Mouse (Mus musculus) bone marrow, adult 2 months (tissue): ENCODE measurements at regions not wholly inside any gene's neighbourhood (a gene's known extent, or its start where the extent isn't known, plus 50 kb on each side); places are given as distances from the start of the nearest gene placed in this dataset.

Experiments used
- H3K27ac ChIP-seq: fragments of 200-500 bp; 2 replicates; pipeline ENCODE4 v1.5.1; 2012; ENCODE audit warnings: low read depth, mild to moderate bottlenecking, control low read depth, inconsistent platforms, low read length; ENCODE audit not compliant: control insufficient read depth, poor library complexity, insufficient read depth
- H3K4me1 ChIP-seq: fragments of 200-500 bp; 2 replicates; pipeline ENCODE4 v1.6.1; 2011; ENCODE audit warnings: low read length; ENCODE audit not compliant: control insufficient read depth, insufficient read depth
- H3K4me3 ChIP-seq: fragments of 200-500 bp; replicated peaks from 2 replicates; pipeline ENCODE3; 2011; ENCODE audit warnings: mild to moderate bottlenecking, low read depth, low read length, control low read depth; ENCODE audit not compliant: control insufficient read depth
- CTCF ChIP-seq: fragments of 200-500 bp; IDR thresholded peaks from 2 replicates; pipeline ENCODE4 v1.5.1; 2011; ENCODE audit warnings: low read length, control low read depth; ENCODE audit not compliant: control insufficient read depth, insufficient read depth
- POLR2A ChIP-seq: fragments of 200-500 bp; IDR thresholded peaks from 2 replicates; pipeline ENCODE4 v1.6.1; 2011; ENCODE audit warnings: low read depth, mild to moderate bottlenecking, control low read depth, low read length, borderline replicate concordance; ENCODE audit not compliant: control insufficient read depth
- WGBS: fragments of 180-500 bp; shearing (Covaris S2); methylation state at CpG from one replicate; pipeline ENCODE4 v1.1.7; 2018; 5-methylcytosine and 5-hydroxymethylcytosine counted together

- WGBS: 70% methylated on average over 2 of the region's 2 CpGs
- no peaks in the 10 kb centered on the region for H3K4me1 ChIP-seq
- TF ChIP-seq POLR2A (no peak), CTCF (no peak)
- no peak overlapping the region for H3K4me3 ChIP-seq
- H3K27ac ChIP-seq: no peak overlapping the region
These were observed 565.6 kb upstream of the C030005K15Rik start for GRCm38 (mm10) chr10:98292140-98292539.

GRCm38 (mm10) chr10:98305667-98306066, 579.1 kb upstream of the C030005K15Rik start:
- 86% methylated on average over 1 of the region's 1 CpGs for WGBS
- Histone ChIP-seq H3K4me1 (no peaks in the 10 kb centered on the region), H3K4me3 (no peak overlapping the region), H3K27ac (no peak overlapping the region)
- TF ChIP-seq CTCF (no peak), POLR2A (no peak)

GRCm38 (mm10) chr10:98309667-98310066, 583.1 kb upstream of the C030005K15Rik start:
- Histone ChIP-seq H3K4me3 (no peak overlapping the region), H3K4me1 (no peaks in the 10 kb centered on the region), H3K27ac (no peak overlapping the region)
- WGBS: 70% methylated on average over 3 of the region's 3 CpGs
- TF ChIP-seq POLR2A: no peak
- TF ChIP-seq CTCF: no peak

GRCm38 (mm10) chr10:98311403-98311802, 584.8 kb upstream of the C030005K15Rik start:
- Histone ChIP-seq H3K4me3 (no peak overlapping the region), H3K4me1 (no peaks in the 10 kb centered on the region), H3K27ac (no peak overlapping the region)
- no peak for TF ChIP-seq CTCF
- no peak for TF ChIP-seq POLR2A

- no peak overlapping the region for H3K4me3 ChIP-seq
- WGBS: 52% methylated on average over 2 of the region's 2 CpGs
- no peaks in the 10 kb centered on the region for H3K4me1 ChIP-seq
- no peak overlapping the region for H3K27ac ChIP-seq
- no peak for TF ChIP-seq CTCF
- no peak for TF ChIP-seq POLR2A
These were observed 591.9 kb upstream of the C030005K15Rik start for GRCm38 (mm10) chr10:98318416-98318815.

GRCm38 (mm10) chr10:98323846-98324245, 590.4 kb upstream of the Atp2b1 start:
- no peak for TF ChIP-seq POLR2A
- TF ChIP-seq CTCF: no peak
- Histone ChIP-seq H3K27ac (no peak overlapping the region), H3K4me3 (no peak overlapping the region), H3K4me1 (no peaks in the 10 kb centered on the region)
- WGBS: 76% methylated on average over 5 of the region's 5 CpGs

- TF ChIP-seq POLR2A: no peak
- Histone ChIP-seq H3K27ac (no peak overlapping the region), H3K4me3 (no peak overlapping the region), H3K4me1 (no peaks in the 10 kb centered on the region)
These were observed 589.6 kb upstream of the Atp2b1 start for GRCm38 (mm10) chr10:98324591-98324990.

GRCm38 (mm10) chr10:98325720-98326119, 588.5 kb upstream of the Atp2b1 start:
- no peak for TF ChIP-seq CTCF
- no peak for TF ChIP-seq POLR2A
- H3K4me1 ChIP-seq: no peaks in the 10 kb centered on the region
- H3K27ac ChIP-seq: no peak overlapping the region
- H3K4me3 ChIP-seq: no peak overlapping the region
- 66% methylated on average over 5 of the region's 5 CpGs for WGBS

GRCm38 (mm10) chr10:98332682-98333081, 581.5 kb upstream of the Atp2b1 start:
- no peaks in the 10 kb centered on the region for H3K4me1 ChIP-seq
- H3K4me3 ChIP-seq: no peak overlapping the region
- TF ChIP-seq CTCF (no peak), POLR2A (no peak)
- H3K27ac ChIP-seq: no peak overlapping the region
- 60% methylated on average over 4 of the region's 4 CpGs for WGBS
